Mouse (Mus musculus) hindbrain, embryonic 16.5 days (tissue): ENCODE data around the gene Unk. TPM values are rescaled to one million over a fixed set of nuclear protein-coding genes. Genes with fewer than 3 reads are reported as not detected.
"Not testable (repeated sequence)": the region's sequence is repeated elsewhere in the genome, so short reads cannot be mapped to it uniquely, and the experiment has no call there.

Experiments used
- ATAC-seq: fragments of 200-750 bp; cut with Nextera tagmentation; 2 replicates; pipeline ENCODE4 v1.8.0; 2017; ENCODE audit warnings: moderate TSS enrichment, moderate library complexity
- H3K27ac ChIP-seq: fragments of 300-500 bp; sonication (generic); 2 replicates; pipeline ENCODE4 v1.5.1; 2014; ENCODE audit warnings: low read depth, mild to moderate bottlenecking, control low read depth, low read length, moderate library complexity
- H3K27me3 ChIP-seq: fragments of 300-500 bp; sonication (generic); replicated peaks from 2 replicates; pipeline ENCODE4 v1.6.1; 2014; ENCODE audit warnings: low read length; ENCODE audit not compliant: control insufficient read depth, insufficient read depth
- H3K36me3 ChIP-seq: fragments of 300-500 bp; sonication (generic); 2 replicates; pipeline ENCODE4 v1.6.1; 2014; ENCODE audit warnings: mild to moderate bottlenecking, low read length, moderate library complexity, mixed read lengths; ENCODE audit not compliant: control insufficient read depth, insufficient read depth
- H3K4me1 ChIP-seq: fragments of 300-500 bp; sonication (generic); 2 replicates; pipeline ENCODE4 v1.6.1; 2014; ENCODE audit warnings: low read depth, low read length; ENCODE audit not compliant: control insufficient read depth, insufficient read depth
- H3K4me2 ChIP-seq: fragments of 300-500 bp; sonication (generic); 2 replicates; pipeline ENCODE4 v1.6.1; 2014; ENCODE audit warnings: mild to moderate bottlenecking, low read length, control low read depth, moderate library complexity
- H3K4me3 ChIP-seq: fragments of 300-500 bp; sonication (generic); 2 replicates; pipeline ENCODE4 v1.5.1; 2014; ENCODE audit warnings: mild to moderate bottlenecking, low read length, control low read depth, moderate library complexity
- H3K9ac ChIP-seq: fragments of 300-500 bp; sonication (generic); 2 replicates; pipeline ENCODE4 v1.6.1; 2014; ENCODE audit warnings: low read depth, mild to moderate bottlenecking, control low read depth, low read length, moderate library complexity
- H3K9me3 ChIP-seq: fragments of 300-500 bp; sonication (generic); 2 replicates; pipeline ENCODE4 v1.6.1; 2014; ENCODE audit warnings: mild to moderate bottlenecking, low read length, moderate library complexity; ENCODE audit not compliant: control insufficient read depth
- WGBS: fragments of 180-500 bp; shearing (Covaris S2); extraction: QIAGEN DNeasy Blood & Tissue Kit; methylation state at CpG from one replicate; pipeline ENCODE4 v1.1.7; 2014; 5-methylcytosine and 5-hydroxymethylcytosine counted together
- polyA plus RNA-seq: library from polyadenylated mRNA; unstranded; fragments of >200 nt; fragmentation: Nextera tagmentation; extraction: Ambion mirVana; gene quantifications from 2 replicates; pipeline ENCODE4 v1.2.1, GENCODE M21; 2015

Gene Unk
- polyA plus RNA-seq, 1 experiment from 2014 or later: 30.1 TPM

DNA sequence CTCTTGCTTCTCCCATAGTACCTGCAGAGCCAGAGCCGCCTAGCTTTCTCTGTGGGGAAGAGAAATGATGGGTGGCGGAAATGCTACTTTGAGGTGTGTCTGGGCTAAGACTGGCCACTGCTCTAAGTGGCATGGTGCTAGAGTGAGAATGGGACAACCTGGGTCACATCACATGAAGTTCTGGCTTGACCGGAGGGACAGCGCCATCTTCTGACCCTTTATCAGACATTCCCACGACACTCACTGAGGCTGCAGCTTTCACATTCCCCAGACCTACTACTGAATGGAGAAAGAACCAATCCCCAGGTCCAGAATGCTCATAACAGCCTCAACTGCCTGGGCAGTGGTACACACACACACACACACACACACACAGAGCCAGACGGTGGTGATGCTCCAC lies 12.0 kb upstream of the Unk start:
- no peak overlapping the region for H3K4me3 ChIP-seq
- 22% methylated on average over 6 of the region's 6 CpGs for WGBS
- peaks cover 7% of the 10 kb centered on the region; the same call in 1 of the 2 replicates for H3K36me3 ChIP-seq
- H3K4me2 ChIP-seq: no peak overlapping the region
- no peak overlapping the region for H3K27ac ChIP-seq
- H3K4me1 ChIP-seq: peaks cover 10% of the 10 kb centered on the region
- peak; percentile 32; the same call in 1 of the 2 replicates for ATAC-seq
- H3K27me3 ChIP-seq: no peaks in the 10 kb centered on the region
- H3K9me3 ChIP-seq: no peaks in the 10 kb centered on the region
- no peak overlapping the region for H3K9ac ChIP-seq

DNA sequence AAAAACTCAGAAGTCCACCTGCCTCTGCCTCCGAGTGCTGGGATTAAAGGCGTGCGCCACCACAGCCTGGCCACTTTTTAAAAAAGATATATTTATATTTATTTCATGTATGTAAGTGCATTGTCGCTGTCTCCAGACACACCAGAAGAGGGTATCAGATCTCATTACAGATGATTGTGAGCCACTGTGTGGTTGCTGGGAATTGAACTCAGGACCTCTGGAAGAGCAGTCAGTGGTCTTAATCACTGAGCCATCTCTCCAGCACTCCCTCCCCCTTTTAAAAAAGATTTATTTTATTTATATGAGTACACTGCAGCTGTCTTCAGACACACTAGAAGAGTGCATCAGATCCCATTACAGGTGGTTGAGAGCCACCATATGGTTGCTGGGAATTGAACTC lies 11.3 kb upstream of the Unk start:
- not testable (repeated sequence) for H3K9ac ChIP-seq, H3K9me3 ChIP-seq, H3K36me3 ChIP-seq, H3K27me3 ChIP-seq, H3K4me1 ChIP-seq, H3K4me3 ChIP-seq, H3K27ac ChIP-seq, H3K4me2 ChIP-seq, ATAC-seq
- WGBS: 91% methylated on average over 4 of the region's 4 CpGs

DNA sequence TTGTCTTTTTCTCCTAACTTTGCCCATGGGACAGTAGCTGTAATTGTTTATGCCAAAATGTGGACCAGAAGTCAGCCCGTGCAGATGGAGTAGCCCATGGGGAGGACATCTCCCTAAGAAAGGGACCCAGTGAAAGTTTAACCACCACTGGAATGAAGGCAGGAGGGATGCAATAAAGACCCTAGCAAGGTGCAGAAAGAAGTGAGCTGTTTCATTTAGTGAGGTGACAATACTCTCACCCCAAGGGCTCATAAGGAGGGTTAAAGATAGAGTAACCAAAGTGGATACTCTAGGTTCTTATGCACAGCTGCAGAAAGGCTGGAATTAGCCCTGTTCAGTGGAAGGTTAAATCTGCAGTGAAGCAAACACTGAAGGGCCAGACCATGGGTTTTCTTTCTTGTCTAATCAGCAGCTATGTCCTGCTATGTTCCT lies 10.7 kb upstream of the Unk start:
- H3K9ac ChIP-seq: no peak overlapping the region
- H3K4me1 ChIP-seq: peaks cover 10% of the 10 kb centered on the region
- peaks cover 7% of the 10 kb centered on the region; the same call in 1 of the 2 replicates for H3K36me3 ChIP-seq
- H3K4me2 ChIP-seq: no peak overlapping the region
- H3K4me3 ChIP-seq: no peak overlapping the region
- WGBS: 37% methylated on average over 1 of the region's 1 CpGs
- no peak for ATAC-seq
- H3K27me3 ChIP-seq: no peaks in the 10 kb centered on the region
- no peak overlapping the region for H3K27ac ChIP-seq
- H3K9me3 ChIP-seq: no peaks in the 10 kb centered on the region

DNA sequence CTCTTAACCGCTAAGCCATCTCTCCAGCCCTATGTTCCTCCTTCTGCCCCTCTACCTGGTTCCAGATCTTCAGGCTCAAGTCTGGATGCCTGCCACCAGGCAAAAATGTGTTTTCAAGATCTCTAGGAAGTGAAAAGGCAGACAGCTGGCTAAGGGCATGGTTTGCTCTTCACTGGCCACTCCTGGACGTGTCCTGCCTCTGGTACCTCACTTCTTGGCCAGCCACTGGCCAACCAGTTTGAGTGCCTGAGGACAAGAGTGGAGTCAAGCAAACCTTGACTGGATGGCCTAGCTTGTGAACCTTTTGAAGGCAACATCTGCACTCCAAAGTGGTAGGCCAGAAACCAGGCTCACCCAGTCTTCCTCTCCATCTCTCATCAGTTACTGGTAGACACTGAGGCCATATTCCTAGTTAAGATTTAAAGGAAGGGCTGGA lies 10.1 kb upstream of the Unk start:
- no peak overlapping the region for H3K9ac ChIP-seq
- no peak for ATAC-seq
- H3K9me3 ChIP-seq: no peaks in the 10 kb centered on the region
- H3K27ac ChIP-seq: no peak overlapping the region
- WGBS: 74% methylated on average over 2 of the region's 2 CpGs
- no peak overlapping the region for H3K4me3 ChIP-seq
- H3K4me1 ChIP-seq: peaks cover 10% of the 10 kb centered on the region
- peaks cover 7% of the 10 kb centered on the region; the same call in 1 of the 2 replicates for H3K36me3 ChIP-seq
- H3K4me2 ChIP-seq: no peak overlapping the region
- no peaks in the 10 kb centered on the region for H3K27me3 ChIP-seq

DNA sequence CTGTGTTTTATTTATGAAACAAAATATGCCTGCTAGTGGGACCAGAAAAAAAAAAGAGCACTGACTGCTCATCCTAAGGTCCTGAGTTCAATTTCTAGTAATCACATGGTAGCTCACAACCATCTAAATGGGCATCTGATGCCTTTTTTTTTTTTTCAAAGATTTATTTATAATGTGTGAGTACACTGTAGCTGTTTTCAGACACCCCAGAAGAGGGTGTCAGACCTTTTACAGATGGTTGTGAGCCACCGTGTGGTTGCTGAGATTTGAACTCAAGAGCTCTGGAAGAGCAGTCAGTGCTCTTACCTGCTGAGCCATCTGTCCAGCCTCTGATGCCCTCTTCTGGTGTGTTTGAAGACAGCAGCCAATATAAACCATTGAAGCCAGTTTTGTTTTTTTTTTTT lies 9.6 kb upstream of the Unk start:
- WGBS: 46% methylated on average over 1 of the region's 1 CpGs
- ATAC-seq: no peak
- H3K27ac ChIP-seq: no peak overlapping the region

DNA sequence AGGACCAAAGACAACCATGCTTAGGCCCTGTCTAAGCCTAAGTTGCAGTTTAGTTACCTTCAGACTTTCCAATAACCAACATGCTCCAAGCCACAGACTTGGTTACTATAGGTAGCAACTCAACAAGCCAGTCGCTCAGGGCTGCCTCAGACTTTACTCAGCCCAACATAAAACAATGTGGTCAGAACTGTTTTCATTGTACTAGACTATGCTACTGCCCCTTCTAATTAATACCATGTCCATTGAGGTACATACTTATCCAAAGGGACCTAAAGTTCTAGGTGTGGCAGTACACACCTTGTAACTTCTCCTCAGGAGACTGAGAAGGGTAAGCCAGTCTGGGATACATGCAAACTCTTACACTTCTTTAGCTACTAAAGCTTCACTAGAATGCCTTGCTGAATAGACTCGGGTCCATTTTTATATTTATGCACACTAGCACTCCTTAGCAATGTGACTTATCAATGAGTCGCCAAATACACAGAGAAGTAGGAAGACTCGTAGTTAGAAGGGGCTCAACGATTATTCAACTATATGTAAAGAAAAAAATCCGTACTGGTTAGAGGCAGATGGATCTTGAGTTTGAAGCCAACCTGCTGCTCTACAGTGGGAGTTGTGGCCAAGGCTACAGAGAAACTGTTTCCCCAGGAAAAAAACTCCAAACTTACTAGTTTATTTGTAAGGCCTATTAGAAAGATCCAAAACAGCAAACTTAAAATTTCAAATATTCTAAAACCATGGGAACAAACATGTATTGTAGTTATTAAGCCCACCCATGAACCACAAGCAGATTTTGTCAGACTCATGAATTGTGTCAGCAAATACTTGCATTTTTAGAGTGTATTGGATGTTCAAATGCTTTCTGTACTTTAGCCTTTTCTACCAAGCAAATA lies 8.5 kb upstream of the Unk start:
- Histone ChIP-seq H3K27me3 (no peaks in the 10 kb centered on the region), H3K9ac (no peak overlapping the region), H3K4me2 (peak overlapping the region; percentile 76), H3K4me1 (peaks cover 10% of the 10 kb centered on the region), H3K36me3 (peaks cover 7% of the 10 kb centered on the region; the same call in 1 of the 2 replicates), H3K4me3 (peak overlapping the region; percentile 25), H3K27ac (no peak overlapping the region), H3K9me3 (no peaks in the 10 kb centered on the region)
- 80% methylated on average over 6 of the region's 6 CpGs for WGBS
- no peak for ATAC-seq

More for the DNA sequence above, 9.6 kb upstream of the Unk start:
- peaks cover 7% of the 10 kb centered on the region; the same call in 1 of the 2 replicates for H3K36me3 ChIP-seq
- H3K4me1 ChIP-seq: peaks cover 10% of the 10 kb centered on the region
- H3K27me3 ChIP-seq: no peaks in the 10 kb centered on the region
- H3K4me2 ChIP-seq: no peak overlapping the region
- no peak overlapping the region for H3K9ac ChIP-seq
- H3K4me3 ChIP-seq: no peak overlapping the region
- no peaks in the 10 kb centered on the region for H3K9me3 ChIP-seq

DNA sequence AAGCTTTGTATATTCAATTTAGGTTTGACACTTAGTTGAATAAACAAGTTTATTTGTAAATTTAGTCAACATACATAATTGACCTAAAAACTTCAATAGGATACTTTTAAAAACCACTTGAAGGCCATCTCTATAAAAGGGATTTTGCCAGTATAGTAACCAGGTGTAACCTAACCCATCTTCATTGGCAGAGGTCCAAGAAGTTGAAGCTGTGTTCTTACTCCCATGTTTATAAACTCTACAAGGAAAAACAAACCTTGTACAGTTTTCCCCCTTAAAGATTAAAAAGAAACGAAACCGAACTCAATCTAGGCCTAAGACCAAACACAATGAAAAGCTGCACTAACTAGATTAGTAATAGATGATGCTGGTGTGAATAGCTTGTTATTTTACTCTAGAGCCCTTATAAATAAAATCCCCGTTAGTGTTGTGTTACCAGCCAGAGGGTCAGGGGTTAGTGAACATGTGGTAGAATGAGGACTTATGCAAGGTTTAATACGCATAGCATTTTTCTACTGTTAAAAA lies 7.8 kb upstream of the Unk start:
- no peak overlapping the region for H3K27ac ChIP-seq
- H3K9ac ChIP-seq: no peak overlapping the region
- no peaks in the 10 kb centered on the region for H3K9me3 ChIP-seq
- peak overlapping the region; percentile 40 for H3K4me3 ChIP-seq
- peaks cover 10% of the 10 kb centered on the region for H3K4me1 ChIP-seq
- 55% methylated on average over 4 of the region's 4 CpGs for WGBS
- H3K27me3 ChIP-seq: no peaks in the 10 kb centered on the region
- H3K36me3 ChIP-seq: peaks cover 7% of the 10 kb centered on the region; the same call in 1 of the 2 replicates
- no peak for ATAC-seq
- H3K4me2 ChIP-seq: peak overlapping the region; percentile 76

DNA sequence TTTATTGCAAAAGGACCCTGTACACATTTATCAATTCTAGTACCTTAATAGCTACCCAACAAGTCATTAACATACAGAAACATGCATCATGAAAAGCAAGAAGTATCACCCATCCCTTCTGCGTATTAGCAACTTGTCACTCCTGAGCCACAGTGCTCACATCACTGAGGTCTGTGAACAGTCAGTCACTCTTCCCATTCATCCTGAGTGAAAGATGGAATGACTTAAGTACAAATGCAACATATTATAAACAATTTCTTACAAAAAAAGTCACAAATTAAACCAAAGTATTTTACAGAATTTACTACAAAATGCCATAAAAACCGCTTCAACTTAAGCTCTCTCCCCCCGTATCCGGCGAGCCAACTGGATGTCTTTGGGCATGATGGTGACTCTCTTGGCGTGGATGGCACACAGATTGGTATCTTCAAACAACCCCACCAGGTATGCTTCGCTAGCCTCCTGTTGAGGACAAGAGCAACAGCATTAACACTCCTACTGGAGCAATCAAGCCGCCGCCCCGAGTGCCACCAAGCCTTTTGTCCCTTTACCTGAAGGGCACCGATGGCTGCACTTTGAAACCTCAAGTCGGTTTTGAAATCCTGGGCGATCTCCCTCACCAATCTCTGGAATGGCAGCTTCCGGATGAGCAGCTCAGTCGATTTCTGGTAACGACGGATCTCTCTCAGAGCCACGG lies 6.9 kb upstream of the Unk start:
- peak overlapping the region; percentile 63 for H3K4me3 ChIP-seq
- peak overlapping the region; percentile 88 for H3K9ac ChIP-seq
- not testable (repeated sequence) for H3K4me1 ChIP-seq, H3K36me3 ChIP-seq, ATAC-seq, H3K27me3 ChIP-seq, H3K9me3 ChIP-seq
- WGBS: 4% methylated on average over 17 of the region's 18 CpGs
- H3K27ac ChIP-seq: peak overlapping the region; percentile 98
- peak overlapping the region; percentile 52 for H3K4me2 ChIP-seq
